Comparison of ENCODE assay signal across 8 mouse cellular contexts in the genomic region with DNA sequence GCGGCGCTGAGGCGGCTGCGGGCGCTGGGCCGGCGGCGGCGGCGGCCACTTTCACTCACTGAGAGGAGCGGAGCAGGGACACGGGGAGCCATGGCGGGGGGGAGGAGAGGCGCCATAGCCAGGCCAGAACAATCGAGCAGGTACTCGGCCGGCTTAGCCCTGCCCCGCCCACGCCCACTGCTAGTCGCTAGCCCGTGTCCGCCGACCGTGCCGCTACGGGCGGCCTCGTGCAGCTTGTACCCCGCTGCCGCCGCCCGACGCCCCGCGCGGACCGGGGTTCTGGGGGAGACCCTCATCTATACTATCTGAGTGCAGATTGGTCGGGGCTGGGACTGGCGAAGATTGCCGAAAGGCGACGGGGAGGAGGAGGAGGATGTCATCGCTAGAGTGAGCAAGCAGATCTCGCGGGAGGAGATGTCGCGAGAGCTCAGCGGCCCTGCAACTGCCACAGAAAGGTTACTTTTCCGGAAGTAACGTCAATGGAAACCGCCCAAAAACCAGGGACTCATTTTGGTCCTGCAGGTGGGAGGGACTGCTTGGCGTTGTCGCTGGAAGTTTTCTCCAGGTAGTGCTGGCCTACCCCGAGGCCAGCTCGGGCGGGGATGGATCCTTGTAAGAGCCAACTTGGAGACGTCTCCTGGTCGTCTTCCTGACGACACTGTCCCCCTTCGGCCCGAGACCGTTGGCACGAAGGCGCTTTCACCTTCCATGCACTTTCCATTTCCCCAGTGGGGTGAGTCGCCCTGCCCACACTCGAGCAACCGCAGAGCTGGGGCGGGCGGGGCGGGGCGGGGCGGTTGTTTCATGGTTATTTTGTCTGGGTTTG. TPM values are rescaled to one million over a fixed set of nuclear protein-coding genes. Genes with fewer than 3 reads are reported as not detected.
DNase-seq lines count a peak whose midpoint lies in the region; ATAC-seq lines count a peak whose summit lies in the region.

A gene (minus strand): TSS at position 117 of the 826 bp plus-strand sequence.

- peak within 1 kb of the TSS; percentile 100 for H3K27ac ChIP-seq in heart, embryonic 10.5 days
- H3K27ac ChIP-seq in kidney, embryonic 15.5 days = peak within 1 kb of the TSS; percentile 99

- peak; percentile 96 to 97 for DNase-seq in B cell, adult 2 months
- DNase-seq in brain, adult 2 months (ENCODE audit: low read depth, low spot score) = peak; percentile 100
- DNase-seq in heart, embryonic 10.5 days (ENCODE audit: low spot score) = peak; percentile 99
- DNase-seq in liver = peak; percentile 98
- peak; percentile 98 to 99 for DNase-seq in spleen, postnatal 4 days (ENCODE audit: low spot score in 2 of 2)

- H3K4me1 ChIP-seq in heart, embryonic 10.5 days = peaks cover 21% of the 10 kb centered on the region
- H3K4me1 ChIP-seq in kidney, embryonic 15.5 days = peaks cover 23% of the 10 kb centered on the region

- H3K4me3 ChIP-seq in heart, embryonic 10.5 days = peak within 1 kb of the TSS; percentile 89
- peak within 1 kb of the TSS; percentile 85 for H3K4me3 ChIP-seq in kidney, embryonic 15.5 days (replicated peaks)

- H3K27me3 ChIP-seq in heart, embryonic 10.5 days (ENCODE audit: insufficient read depth, poor library complexity, severe bottlenecking) = no peaks in the 10 kb centered on the region
- H3K27me3 ChIP-seq in kidney, embryonic 15.5 days = no peaks in the 10 kb centered on the region

- peak within 1 kb of the TSS; percentile 98 for H3K9ac ChIP-seq in kidney, embryonic 15.5 days

- peak within 1 kb of the TSS; percentile 84 for H3K4me2 ChIP-seq in kidney, embryonic 15.5 days

- H3K36me3 ChIP-seq in heart, embryonic 10.5 days = 0 out of 2 replicates have a peak, but pooled peaks cover 2% of the 10 kb centered on the region
- peaks cover 10% of the 10 kb centered on the region; the same call in 1 of the 2 replicates for H3K36me3 ChIP-seq in kidney, embryonic 15.5 days

- WGBS in heart, embryonic 10.5 days = 1% methylated on average over 72 of the region's 72 CpGs
- under 1% methylated on average over 63 of the region's 72 CpGs for WGBS in kidney, embryonic 15.5 days

- ATAC-seq in erythroblast, adult 5-6 weeks (replicated peaks; ENCODE audit: low FRiP score, poor library complexity, severe bottlenecking) = peak; percentile 95
- peak; percentile 94 for ATAC-seq in kidney, embryonic 15.5 days (replicated peaks; ENCODE audit: low FRiP score)
- ATAC-seq in monocyte, adult 5-6 weeks (replicated peaks; ENCODE audit: insufficient number of reproducible peaks, low FRiP score, low TSS enrichment, poor library complexity, severe bottlenecking) = peak; percentile 93

- H3K9me3 ChIP-seq in heart, embryonic 10.5 days = no peaks in the 10 kb centered on the region
- H3K9me3 ChIP-seq in kidney, embryonic 15.5 days (replicated peaks) = no peaks in the 10 kb centered on the region

RNA-seq across cellular contexts. Expression of the gene that starts here (rescaled TPM):
- 8.6 and 10.9 TPM in 2 replicates for total RNA-seq in erythroblast, adult 5-6 weeks (2015; ENCODE audit: low replicate concordance)
- total RNA-seq in erythroblast, adult 5-6 weeks (2017; ENCODE audit: low replicate concordance) = 6.6 and 7.6 TPM in 2 replicates
- 2.7 and 3.4 TPM in 2 replicates for polyA plus RNA-seq in heart, embryonic 10.5 days (2016; fragmentation: Nextera tagmentation; extraction: Ambion mirVana)
- 4.4 and 4.6 TPM in 2 replicates for polyA plus RNA-seq in kidney, embryonic 15.5 days (2015; fragmentation: Nextera tagmentation; extraction: Ambion mirVana)
- 22.7 to 34.4 TPM (median 24.8 TPM) in 3 replicates for total RNA-seq in monocyte, adult 5-6 weeks (2017)

Comparison
In these comparisons a context has a peak if more than half of its experiments do, and no peak if none do; other contexts are left out.
1. Peak in every context shown above with its lines: DNase-seq, ATAC-seq, H3K4me3 ChIP-seq and H3K27ac ChIP-seq.